Mouse (Mus musculus) gastrocnemius, postnatal 14 days (tissue): ENCODE measurements around the gene Uaca. TPM values are rescaled to one million over a fixed set of nuclear protein-coding genes. Genes with fewer than 3 reads are reported as not detected.

Experiments used
- DNase-seq: peaks from one replicate; pipeline ENCODE4 v3.0.0; 2021; ENCODE audit warnings: mixed read lengths
- intact Hi-C: fragments of 180-260 bp; cut with DNase I; formaldehyde crosslinking; loops from one replicate; pipeline ENCODE4 v1.15.1; 2025; ENCODE audit warnings: low total_unique reads
- total RNA-seq, 2 experiments: library from RNA; stranded (reverse); gene quantifications; 2 replicates each; pipeline ENCODE4 v1.2.3; 2021

Gene Uaca
- total RNA-seq, 2 experiments from 2014 or later, result 70.3 to 78.1 TPM

DNA sequence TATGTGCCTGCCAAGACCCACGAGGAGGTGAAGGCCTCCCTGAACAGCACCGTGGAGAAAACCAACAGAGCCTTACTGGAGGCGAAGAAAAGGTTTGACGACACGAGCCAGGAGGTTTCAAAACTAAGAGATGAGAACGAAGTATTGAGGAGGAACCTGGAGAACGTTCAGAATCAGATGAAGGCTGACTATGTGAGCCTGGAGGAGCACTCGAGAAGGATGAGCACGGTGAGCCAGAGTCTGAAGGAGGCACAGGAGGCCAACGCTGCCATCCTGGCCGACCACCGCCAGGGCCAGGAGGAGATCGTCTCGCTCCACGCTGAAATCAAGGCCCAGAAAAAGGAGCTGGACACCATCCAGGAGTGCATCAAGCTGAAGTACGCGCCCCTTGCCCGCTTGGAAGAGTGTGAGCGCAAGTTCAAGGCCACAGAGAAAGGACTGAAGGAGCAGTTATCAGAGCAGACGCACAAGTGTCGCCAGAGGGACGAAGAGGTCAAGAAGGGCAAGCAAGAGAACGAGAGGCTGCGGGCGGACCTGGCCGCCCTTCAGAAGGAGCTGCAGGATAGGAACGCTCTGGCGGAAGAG, 76.7 kb downstream of the Uaca start:
- intact Hi-C loops, result no loop called here
- no peak for DNase-seq

DNA sequence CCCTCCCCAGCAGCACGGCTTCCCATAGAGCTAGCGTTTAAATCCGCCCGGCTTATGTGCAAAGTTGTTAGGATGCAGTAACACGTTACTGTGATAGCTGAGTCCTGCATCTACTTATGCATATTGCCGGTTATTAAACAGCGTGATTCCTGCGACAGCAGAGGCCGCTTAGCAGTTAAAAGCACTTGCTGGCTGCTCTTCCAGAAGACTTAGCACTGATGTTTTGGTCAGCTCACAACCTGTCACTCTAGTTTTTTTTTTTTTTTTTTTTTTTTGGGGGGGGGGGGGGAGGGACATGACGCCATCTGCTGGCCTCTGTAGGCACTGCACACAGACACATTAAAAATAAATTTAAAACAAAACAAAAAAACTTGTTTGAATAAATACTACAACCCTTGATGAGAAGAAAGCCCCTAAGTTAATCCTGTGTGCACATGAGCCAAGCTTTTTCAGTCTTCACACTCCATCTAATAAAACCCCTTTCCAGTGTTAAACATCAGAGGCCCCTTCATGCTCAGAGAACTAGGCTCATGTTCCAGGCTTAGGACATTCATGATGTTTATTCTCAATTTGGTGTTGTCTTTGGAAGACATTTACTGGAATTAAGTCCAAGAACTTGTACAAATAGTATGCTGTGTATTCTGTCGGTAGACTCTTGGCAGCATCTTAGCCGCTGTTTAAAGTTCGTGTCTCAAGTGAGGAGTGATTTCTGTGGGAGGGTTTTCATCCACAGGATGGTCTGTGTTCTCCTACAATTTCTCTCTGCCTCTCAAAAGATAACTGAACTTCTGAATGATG, 79.1 kb downstream of the Uaca start:
- DNase-seq, result no peak
- intact Hi-C loops, result no loop called here

DNA sequence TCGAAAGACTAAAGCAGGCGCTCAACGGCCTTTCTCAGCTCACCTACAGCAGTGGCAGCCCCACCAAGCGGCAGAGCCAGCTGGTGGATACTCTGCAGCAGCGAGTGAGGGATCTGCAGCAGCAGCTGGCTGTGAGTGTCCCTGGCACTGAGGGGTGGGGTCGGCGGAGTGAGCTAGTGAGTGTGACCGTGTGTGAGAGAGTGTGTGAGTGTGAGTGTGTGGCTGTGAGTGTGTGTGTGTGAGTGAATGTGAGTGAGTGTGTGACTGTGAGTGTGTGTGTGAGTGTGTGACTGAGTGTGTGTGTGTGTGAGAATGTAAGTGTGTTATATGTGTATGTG, 79.7 kb downstream of the Uaca start:
- DNase-seq, result no peak

GRCm38 (mm10) chr9:60876085-60876484, 81.7 kb downstream of the Uaca start:
- intact Hi-C loops, result no loop called here
- DNase-seq, result no peak

More for the DNA sequence above, 79.7 kb downstream of the Uaca start:
- intact Hi-C loops, result no loop called here

DNA sequence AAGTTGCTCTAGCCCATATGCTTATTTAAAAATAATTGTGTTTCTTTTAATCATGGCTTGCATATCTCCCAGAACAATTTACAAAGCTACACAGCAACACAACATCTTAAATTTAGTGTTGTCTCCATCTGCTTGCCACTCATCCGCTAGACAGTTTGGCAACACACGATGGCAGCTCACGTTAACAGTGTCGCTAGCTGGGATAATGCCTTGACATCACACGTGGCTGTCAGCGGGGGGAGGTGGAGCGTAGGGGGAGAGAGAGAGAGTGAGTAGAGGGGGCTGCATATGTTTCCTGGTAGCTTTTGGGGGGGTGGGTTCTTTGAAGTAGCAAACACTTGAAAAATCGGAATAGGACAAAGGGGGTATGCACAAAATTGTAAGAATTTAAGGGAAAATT, 82.2 kb downstream of the Uaca start:
- intact Hi-C loops, result no loop called here
- no peak for DNase-seq

GRCm38 (mm10) chr9:60878051-60878557, 83.8 kb downstream of the Uaca start:
- intact Hi-C loops, result no loop called here

DNA sequence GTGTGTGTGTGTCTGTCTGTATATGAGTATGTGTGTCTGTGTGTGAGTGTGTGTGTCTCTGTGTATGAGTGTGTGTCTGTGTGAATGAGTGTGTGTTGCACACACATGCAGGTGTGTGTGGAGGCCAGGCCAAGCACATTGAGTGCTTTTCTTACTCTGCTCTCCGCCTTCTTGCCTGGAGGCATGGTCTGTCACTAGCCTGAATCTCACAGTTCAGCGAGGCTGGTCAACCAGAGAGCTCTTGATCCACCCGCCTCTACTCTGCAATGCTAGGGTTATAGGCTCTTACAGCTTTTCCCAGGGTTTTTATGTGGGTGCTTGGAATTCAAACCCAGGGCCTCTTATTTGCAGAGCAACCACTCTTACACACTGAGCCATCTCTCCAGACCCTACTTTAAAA, 84.3 kb downstream of the Uaca start:
- intact Hi-C loops, result no loop called here

More at GRCm38 (mm10) chr9:60878051-60878557, 83.8 kb downstream of the Uaca start:
- no peak for DNase-seq

GRCm38 (mm10) chr9:60885148-60885547, 90.8 kb downstream of the Uaca start:
- no peak for DNase-seq
- intact Hi-C loops, result no loop called here

More for the DNA sequence above, 84.3 kb downstream of the Uaca start:
- DNase-seq, result no peak

DNA sequence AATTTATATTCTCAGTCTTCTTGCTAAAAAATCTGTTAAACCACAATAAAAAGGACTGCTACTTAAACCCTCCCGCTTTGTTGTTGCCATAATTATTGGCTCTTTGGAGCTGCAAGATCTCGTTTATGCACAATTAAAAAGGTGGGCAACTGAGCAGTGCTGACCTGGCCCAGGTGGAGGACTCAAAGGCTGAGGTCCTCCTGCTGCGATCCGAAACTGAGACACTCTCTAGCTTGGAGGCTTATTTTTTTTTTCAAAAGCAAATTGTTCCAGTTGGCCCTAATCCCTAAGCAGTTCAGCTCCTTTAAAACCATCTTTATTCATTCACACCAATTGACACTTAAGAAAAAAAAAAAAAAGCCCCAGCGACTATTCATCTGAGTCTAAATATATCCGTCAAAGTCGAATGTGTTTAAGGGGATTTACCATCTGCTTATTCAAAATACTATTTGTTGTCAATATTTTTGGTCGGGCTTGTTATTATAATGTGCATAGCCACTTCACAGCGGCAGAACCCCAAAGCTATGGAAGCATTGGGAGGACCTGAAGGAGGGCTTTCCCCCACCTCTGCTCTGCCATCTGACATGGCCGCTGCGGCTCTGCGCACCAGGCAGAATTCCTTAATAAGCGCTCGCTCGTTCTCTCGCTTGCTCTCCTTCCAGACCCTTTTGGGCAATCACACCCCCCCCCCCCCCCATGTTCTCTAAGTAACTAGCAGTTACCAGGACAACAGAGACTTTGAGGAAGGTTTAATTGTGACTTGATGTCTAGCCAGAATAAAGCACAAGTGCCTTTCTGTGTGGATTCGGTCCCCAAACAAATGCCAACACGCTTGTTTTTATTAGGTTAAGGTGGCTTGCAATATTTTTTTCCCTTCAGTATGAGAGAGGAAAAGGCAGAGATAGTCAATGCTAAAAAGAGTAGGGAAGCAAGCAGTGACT, 92.4 kb downstream of the Uaca start:
- intact Hi-C loops, result no loop called here
- DNase-seq, result no peak

- intact Hi-C loops, result no loop called here
- DNase-seq, result peak; percentile 25
Measured at GRCm38 (mm10) chr9:60887389-60887811, 93.1 kb downstream of the Uaca start.

- intact Hi-C loops, result loop anchor here (10.0 kb wide), 1 partner anchor 1001 kb away; no protein-coding TSS in a partner anchor
- no peak for DNase-seq
Measured at GRCm38 (mm10) chr9:60893511-60893910, 99.2 kb downstream of the Uaca start.

GRCm38 (mm10) chr9:60895486-60896110, 101.3 kb downstream of the Uaca start:
- peak; percentile 66 for DNase-seq
- intact Hi-C loops, result loop anchor here (10.0 kb wide), 1 partner anchor 999 kb away; no protein-coding TSS in a partner anchor

- intact Hi-C loops, result loop anchor here (10.0 kb wide), 1 partner anchor 996 kb away; no protein-coding TSS in a partner anchor
- no peak for DNase-seq
Measured at GRCm38 (mm10) chr9:60898291-60899020, 104.1 kb downstream of the Uaca start.

DNA sequence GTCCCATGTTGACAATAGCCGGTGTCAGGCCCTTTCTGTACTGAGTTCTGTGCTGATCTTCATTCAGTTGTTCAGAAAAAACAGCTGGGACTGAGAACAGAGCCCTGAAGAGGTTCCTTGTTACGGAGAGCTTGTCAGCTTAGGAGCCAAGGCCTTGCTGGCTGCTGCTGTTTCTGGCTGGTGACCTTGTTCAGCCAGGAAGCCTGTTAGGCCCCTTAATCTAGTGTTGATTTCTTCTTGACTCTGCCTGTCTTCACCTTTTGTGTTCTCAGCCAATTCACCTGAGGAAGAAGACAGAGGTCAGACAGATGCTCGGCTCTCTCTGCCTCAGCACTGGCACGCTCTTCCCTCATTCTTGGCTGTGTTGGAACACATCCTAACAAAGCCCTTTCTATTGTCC, 104.9 kb downstream of the Uaca start:
- intact Hi-C loops, result loop anchor here (10.0 kb wide), 1 partner anchor 996 kb away; no protein-coding TSS in a partner anchor
- peak; percentile 17 for DNase-seq

GRCm38 (mm10) chr9:60899797-60900459, 105.6 kb downstream of the Uaca start:
- intact Hi-C loops, result loop anchor here (10.0 kb wide), 1 partner anchor 995 kb away; no protein-coding TSS in a partner anchor
- peak; percentile 27 for DNase-seq

DNA sequence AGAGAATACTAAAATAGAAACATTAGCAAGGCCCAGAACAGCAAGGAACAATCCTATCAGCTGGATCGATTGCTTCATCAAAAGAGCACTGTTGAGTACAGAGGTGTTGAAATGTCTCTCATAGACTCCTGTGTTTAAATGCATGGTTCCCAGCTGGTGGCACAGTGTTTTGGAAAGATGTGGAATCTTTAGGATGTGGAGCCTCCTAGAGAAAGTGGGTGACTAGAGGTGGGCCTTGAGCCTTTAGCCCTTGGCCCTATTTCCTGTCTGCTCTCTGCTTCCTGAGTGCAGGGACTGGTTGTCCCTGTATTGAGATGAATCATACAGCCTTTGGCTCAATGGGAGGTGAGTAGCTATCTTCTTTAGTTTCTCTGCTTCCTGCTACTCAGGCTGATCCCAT, 117.9 kb downstream of the Uaca start:
- intact Hi-C loops, result no loop called here
- no peak for DNase-seq

GRCm38 (mm10) chr9:60913626-60914025, 119.3 kb downstream of the Uaca start:
- intact Hi-C loops, result no loop called here
- DNase-seq, result no peak
